Mouse (Mus musculus) thymus, postnatal 4 days (tissue): ENCODE data around the gene Wdr70.

Source experiments
- DNase-seq: peaks from one replicate; pipeline ENCODE4 v3.0.0; 2021

Gene Wdr70

GRCm38 (mm10) chr15:8027503-8027902 lies 71.5 kb downstream of the Wdr70 start:
- DNase-seq = no peak

- no peak for DNase-seq
Measured at GRCm38 (mm10) chr15:8011418-8011817, 87.6 kb downstream of the Wdr70 start.

- DNase-seq = no peak
Measured at GRCm38 (mm10) chr15:8007413-8007812, 91.6 kb downstream of the Wdr70 start.

- DNase-seq = no peak
Measured at GRCm38 (mm10) chr15:8006056-8006455, 93.0 kb downstream of the Wdr70 start.

- no peak for DNase-seq
Measured at GRCm38 (mm10) chr15:8005506-8005905, 93.5 kb downstream of the Wdr70 start.

GRCm38 (mm10) chr15:8003789-8004188 lies 95.2 kb downstream of the Wdr70 start:
- DNase-seq = no peak

- peak; percentile 43 for DNase-seq
Measured at GRCm38 (mm10) chr15:7998843-7999546, 100.0 kb downstream of the Wdr70 start.

GRCm38 (mm10) chr15:7998095-7998494 lies 100.9 kb downstream of the Wdr70 start:
- no peak for DNase-seq

- no peak for DNase-seq
Measured at GRCm38 (mm10) chr15:7993721-7994120, 105.3 kb downstream of the Wdr70 start.

GRCm38 (mm10) chr15:7990101-7990500 lies 108.9 kb downstream of the Wdr70 start:
- no peak for DNase-seq

GRCm38 (mm10) chr15:7987374-7987773 lies 111.6 kb downstream of the Wdr70 start:
- DNase-seq = no peak

- no peak for DNase-seq
Measured at GRCm38 (mm10) chr15:7986274-7986673, 112.7 kb downstream of the Wdr70 start.

- DNase-seq = no peak
Measured at GRCm38 (mm10) chr15:7978640-7979039, 120.4 kb downstream of the Wdr70 start.

- peak; percentile 15 for DNase-seq
Measured at GRCm38 (mm10) chr15:7976775-7977174, 122.2 kb downstream of the Wdr70 start.

- peak; percentile 47 for DNase-seq
Measured at GRCm38 (mm10) chr15:7974368-7974767, 124.6 kb downstream of the Wdr70 start.

GRCm38 (mm10) chr15:7972528-7972927 lies 126.5 kb downstream of the Wdr70 start:
- DNase-seq = no peak

GRCm38 (mm10) chr15:7962786-7963185 lies 136.2 kb downstream of the Wdr70 start:
- no peak for DNase-seq

GRCm38 (mm10) chr15:7961489-7961888 lies 137.5 kb downstream of the Wdr70 start:
- peak; percentile 12 for DNase-seq

- DNase-seq = no peak
Measured at GRCm38 (mm10) chr15:7956899-7957298, 142.1 kb downstream of the Wdr70 start.

- no peak for DNase-seq
Measured at GRCm38 (mm10) chr15:7950561-7950960, 148.4 kb downstream of the Wdr70 start.

- DNase-seq = no peak
Measured at GRCm38 (mm10) chr15:7941690-7942089, 157.3 kb downstream of the Wdr70 start.

- DNase-seq = no peak
Measured at GRCm38 (mm10) chr15:7935571-7936165, 163.3 kb downstream of the Wdr70 start.

GRCm38 (mm10) chr15:7934580-7934979 lies 164.4 kb downstream of the Wdr70 start:
- no peak for DNase-seq

GRCm38 (mm10) chr15:7934105-7934504 lies 164.9 kb downstream of the Wdr70 start:
- DNase-seq = peak; percentile 8

GRCm38 (mm10) chr15:7931605-7932008 lies 167.4 kb downstream of the Wdr70 start:
- no peak for DNase-seq
